Mouse (Mus musculus): ENCODE measurements around the gene Prune1.

GRCm38 (mm10) chr3:95239971-95240370 is 41.9 kb downstream of the Prune1 start:
- TF ChIP-seq EP300 (IDR thresholded peaks at IDR 0.05; ENCODE audit: low read depth) (no peak), CTCF (IDR thresholded peaks at IDR 0.05; ENCODE audit: low read depth) (no peak)
